Mouse (Mus musculus) hindbrain, embryonic 11.5 days (tissue): ENCODE data around the gene Gm10563. TPM values are rescaled to one million over a fixed set of nuclear protein-coding genes. Genes with fewer than 3 reads are reported as not detected.
"Not testable (repeated sequence)": the region's sequence is repeated elsewhere in the genome, so short reads cannot be mapped to it uniquely, and the experiment has no call there.

Experiments used
- ATAC-seq: fragments of 200-750 bp; cut with Nextera tagmentation; 2 replicates; pipeline ENCODE4 v1.8.0; 2017; ENCODE audit warnings: mild to moderate bottlenecking, moderate TSS enrichment, moderate library complexity; ENCODE audit not compliant: low FRiP score
- DNase-seq: peaks from one replicate; pipeline ENCODE4 v3.0.0-alpha.2; 2015; ENCODE audit warnings: low spot score
- H3K27ac ChIP-seq: fragments of 300-500 bp; sonication (generic); 2 replicates; pipeline ENCODE4 v1.5.1; 2014; ENCODE audit warnings: mild to moderate bottlenecking, low read depth, low read length
- H3K27me3 ChIP-seq: fragments of 300-500 bp; sonication (generic); 2 replicates; pipeline ENCODE4 v1.6.1; 2014; ENCODE audit warnings: mild to moderate bottlenecking, low read length, moderate library complexity, mixed read lengths; ENCODE audit not compliant: control insufficient read depth, insufficient read depth
- H3K36me3 ChIP-seq: fragments of 300-500 bp; sonication (generic); 2 replicates; pipeline ENCODE4 v1.6.1; 2014; ENCODE audit warnings: mild to moderate bottlenecking, low read length, moderate library complexity, mixed read lengths; ENCODE audit not compliant: control insufficient read depth, insufficient read depth
- H3K4me1 ChIP-seq: fragments of 300-500 bp; sonication (generic); replicated peaks from 2 replicates; pipeline ENCODE4 v1.6.1; 2014; ENCODE audit warnings: low read length, mixed read lengths; ENCODE audit not compliant: control insufficient read depth, insufficient read depth
- H3K4me2 ChIP-seq: fragments of 300-500 bp; sonication (generic); replicated peaks from 2 replicates; pipeline ENCODE4 v1.6.1; 2014; ENCODE audit warnings: mild to moderate bottlenecking, low read depth, low read length
- H3K4me3 ChIP-seq: fragments of 300-500 bp; sonication (generic); 2 replicates; pipeline ENCODE4 v1.5.1; 2014; ENCODE audit warnings: low read depth, low read length
- H3K9ac ChIP-seq: fragments of 300-500 bp; sonication (generic); 2 replicates; pipeline ENCODE4 v1.6.1; 2014; ENCODE audit warnings: low read depth, low read length
- H3K9me3 ChIP-seq: fragments of 300-500 bp; sonication (generic); 2 replicates; pipeline ENCODE4 v1.6.1; 2016; ENCODE audit warnings: low read length; ENCODE audit not compliant: control insufficient read depth
- WGBS: fragments of 180-500 bp; shearing (Covaris S2); extraction: QIAGEN DNeasy Blood & Tissue Kit; methylation state at CpG from one replicate; pipeline ENCODE4 v1.1.7; 2014; 5-methylcytosine and 5-hydroxymethylcytosine counted together
- polyA plus RNA-seq: library from polyadenylated mRNA; unstranded; fragments of >200 nt; fragmentation: Nextera tagmentation; extraction: Ambion mirVana; gene quantifications from 2 replicates; pipeline ENCODE4 v1.2.1, GENCODE M21; 2014

The Gm10563 gene
- polyA plus RNA-seq, 1 experiment from 2014 or later, result not detected

DNA sequence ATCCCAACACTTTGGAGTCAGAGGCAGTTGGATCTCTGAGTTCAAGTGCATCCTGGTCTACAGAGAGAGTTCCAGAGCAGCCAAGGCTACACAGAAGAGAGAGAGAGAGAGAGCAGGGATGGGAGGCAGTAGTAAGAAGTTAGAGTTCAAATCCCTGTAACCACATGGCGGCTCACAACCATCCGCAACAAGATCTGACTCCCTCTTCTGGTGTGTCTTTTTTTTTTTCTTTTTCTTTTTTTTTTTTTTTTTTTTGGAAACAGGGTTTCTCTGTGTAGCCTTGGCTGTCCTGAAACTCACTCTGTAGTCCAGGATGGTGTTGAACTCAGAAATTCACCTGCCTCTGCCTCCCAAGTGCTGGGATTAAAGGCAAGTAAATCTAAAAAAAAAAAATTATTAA lies 26.9 kb upstream of the Gm10563 start:
- Histone ChIP-seq H3K4me2 (no peak overlapping the region), H3K9me3 (no peaks in the 10 kb centered on the region), H3K36me3 (no peaks in the 10 kb centered on the region), H3K27ac (no peak overlapping the region), H3K9ac (no peak overlapping the region), H3K4me3 (no peak overlapping the region), H3K4me1 (no peaks in the 10 kb centered on the region; the same call in 1 of the 2 replicates), H3K27me3 (no peaks in the 10 kb centered on the region)
- ATAC-seq (no peak), DNase-seq (no peak)
- WGBS, result 59% methylated on average over 2 of the region's 2 CpGs

DNA sequence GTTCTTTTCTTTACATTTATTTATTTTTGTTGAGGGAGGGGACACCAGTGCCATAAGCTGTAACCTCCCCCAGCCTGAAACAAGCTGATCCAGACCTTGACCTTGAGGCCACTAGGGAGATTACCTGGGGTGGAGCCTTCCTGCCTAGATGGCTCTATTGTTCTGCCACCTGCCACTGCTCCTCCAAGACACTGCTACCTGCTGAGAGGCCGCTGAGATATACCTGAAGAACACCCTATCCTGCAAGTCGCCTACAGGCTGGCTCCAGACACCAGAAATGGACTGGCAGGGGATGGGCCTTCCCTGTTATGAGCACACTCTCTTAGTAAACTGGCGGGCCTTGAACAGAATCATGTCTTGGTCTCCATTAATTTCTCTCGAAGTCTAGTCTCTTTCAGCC lies 25.0 kb upstream of the Gm10563 start:
- 59% methylated on average over 4 of the region's 4 CpGs for WGBS
- not testable (repeated sequence) for H3K27ac ChIP-seq, H3K9me3 ChIP-seq, DNase-seq, H3K4me3 ChIP-seq, ATAC-seq, H3K9ac ChIP-seq, H3K4me2 ChIP-seq, H3K36me3 ChIP-seq, H3K27me3 ChIP-seq, H3K4me1 ChIP-seq

DNA sequence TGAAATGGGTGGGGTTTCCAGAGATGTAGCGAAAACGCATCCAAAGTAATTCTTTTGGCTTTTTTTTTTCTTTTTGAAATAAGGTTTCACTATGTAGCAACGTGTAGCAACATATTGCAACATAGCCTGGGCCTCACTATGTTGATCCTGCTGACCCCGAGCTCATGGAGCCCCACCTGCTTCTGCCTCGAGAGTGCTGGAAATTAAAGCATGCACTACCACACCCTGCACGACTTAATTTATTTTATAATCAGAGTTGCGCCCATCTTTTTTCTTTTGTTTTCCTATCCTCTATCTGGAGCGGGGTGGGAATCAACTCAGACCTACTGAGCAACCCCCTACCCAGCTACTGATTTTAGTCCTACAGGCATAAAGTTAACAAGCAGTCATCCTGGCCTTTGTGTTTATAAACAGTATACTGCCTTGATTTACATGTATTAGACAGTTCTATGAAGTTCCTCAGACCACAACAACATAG lies 24.4 kb upstream of the Gm10563 start:
- DNase-seq (no peak), ATAC-seq (peak; percentile 63)
- WGBS, result 1% methylated on average over 8 of the region's 8 CpGs
- H3K4me3 ChIP-seq, result peak overlapping the region; percentile 81
- no peak overlapping the region for H3K9ac ChIP-seq
- H3K36me3 ChIP-seq, result no peaks in the 10 kb centered on the region
- H3K4me2 ChIP-seq, result peak overlapping the region; percentile 91
- no peaks in the 10 kb centered on the region for H3K27me3 ChIP-seq
- no peak overlapping the region for H3K27ac ChIP-seq
- no peaks in the 10 kb centered on the region; the same call in 1 of the 2 replicates for H3K4me1 ChIP-seq
- H3K9me3 ChIP-seq, result no peaks in the 10 kb centered on the region

DNA sequence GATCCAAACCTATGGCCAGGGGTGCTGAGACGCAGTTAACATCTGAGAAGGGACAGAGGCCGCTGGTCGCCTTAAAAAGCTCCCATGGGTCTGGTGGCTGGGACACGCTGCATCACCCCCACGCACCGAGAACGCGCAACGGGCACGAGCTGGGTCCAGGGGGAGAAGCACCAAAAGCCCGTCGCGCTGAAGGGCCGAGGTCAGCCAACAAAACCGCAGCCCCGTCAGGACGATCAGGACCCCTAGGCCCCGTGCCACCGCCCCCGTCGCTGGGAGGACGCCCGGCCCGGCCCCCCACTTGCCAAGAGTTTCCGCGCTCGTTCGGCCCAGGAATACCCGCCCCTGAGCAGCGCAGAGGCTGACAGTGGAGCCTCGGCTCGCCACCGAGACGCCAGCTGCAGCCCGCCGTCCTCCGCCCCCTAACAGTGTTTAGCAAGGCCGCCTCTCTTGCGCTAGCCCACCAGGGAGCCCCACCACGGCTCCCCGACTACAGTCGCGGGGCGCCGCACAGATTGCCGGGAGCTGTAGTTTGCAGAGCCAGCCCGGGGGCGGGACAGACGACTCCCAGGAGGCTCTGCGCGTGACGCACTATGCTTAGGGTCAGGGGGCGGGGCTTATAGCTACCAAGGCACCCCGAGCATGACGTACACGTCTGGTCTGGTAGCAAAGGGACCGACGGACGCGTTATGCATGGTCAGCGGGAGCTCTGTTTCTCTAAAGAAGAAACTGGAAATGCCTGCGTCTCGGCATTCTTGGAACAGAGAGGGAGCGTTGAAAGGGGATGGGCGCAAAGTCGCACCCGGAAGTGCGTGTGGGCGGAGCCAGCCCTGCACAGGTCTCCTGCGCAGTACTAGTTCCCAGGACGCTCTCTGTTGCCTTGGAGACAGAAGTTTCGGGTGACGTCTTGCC lies 23.7 kb upstream of the Gm10563 start, which contains the start of gene Mib2:
Gene Mib2, minus strand, starts transcription at position 510 of the 909 bp plus-strand sequence.
- WGBS, result under 1% methylated on average over 73 of the region's 73 CpGs
- no peaks in the 10 kb centered on the region for H3K27me3 ChIP-seq
- DNase-seq (peak; percentile 99), ATAC-seq (peak; percentile 99)
- peak within 1 kb of the TSS; percentile 81 for H3K4me3 ChIP-seq
- H3K4me1 ChIP-seq, result no peaks in the 10 kb centered on the region; the same call in 1 of the 2 replicates
- no peaks in the 10 kb centered on the region for H3K9me3 ChIP-seq
- H3K27ac ChIP-seq, result peak within 1 kb of the TSS; percentile 65
- peak within 1 kb of the TSS; percentile 79 for H3K9ac ChIP-seq
- peak within 1 kb of the TSS; percentile 91 for H3K4me2 ChIP-seq
- no peaks in the 10 kb centered on the region for H3K36me3 ChIP-seq

DNA sequence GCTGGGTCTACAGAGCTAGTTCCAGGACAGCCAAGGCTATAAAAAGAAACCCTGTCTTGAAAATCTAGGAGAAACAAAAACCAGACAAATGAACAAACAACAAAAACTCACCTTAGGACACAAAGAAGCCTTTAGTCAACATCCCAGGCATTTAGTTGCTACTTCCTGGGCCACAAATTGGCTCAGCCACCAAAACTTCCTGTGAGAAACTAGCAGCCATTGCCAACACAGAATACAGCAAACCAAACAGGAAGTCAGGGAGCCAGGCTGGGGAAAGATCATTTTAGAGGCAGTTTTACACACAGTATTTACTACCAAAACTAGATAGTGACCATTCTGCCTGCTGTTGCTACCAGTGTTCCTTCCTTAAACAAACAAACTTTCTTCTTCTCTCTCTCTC lies 21.7 kb upstream of the Gm10563 start:
- ATAC-seq (no peak), DNase-seq (no peak)
- Histone ChIP-seq H3K36me3 (no peaks in the 10 kb centered on the region), H3K4me3 (no peak overlapping the region), H3K27ac (no peak overlapping the region), H3K9me3 (no peaks in the 10 kb centered on the region), H3K4me1 (no peaks in the 10 kb centered on the region; the same call in 1 of the 2 replicates), H3K9ac (no peak overlapping the region), H3K4me2 (no peak overlapping the region), H3K27me3 (no peaks in the 10 kb centered on the region)

DNA sequence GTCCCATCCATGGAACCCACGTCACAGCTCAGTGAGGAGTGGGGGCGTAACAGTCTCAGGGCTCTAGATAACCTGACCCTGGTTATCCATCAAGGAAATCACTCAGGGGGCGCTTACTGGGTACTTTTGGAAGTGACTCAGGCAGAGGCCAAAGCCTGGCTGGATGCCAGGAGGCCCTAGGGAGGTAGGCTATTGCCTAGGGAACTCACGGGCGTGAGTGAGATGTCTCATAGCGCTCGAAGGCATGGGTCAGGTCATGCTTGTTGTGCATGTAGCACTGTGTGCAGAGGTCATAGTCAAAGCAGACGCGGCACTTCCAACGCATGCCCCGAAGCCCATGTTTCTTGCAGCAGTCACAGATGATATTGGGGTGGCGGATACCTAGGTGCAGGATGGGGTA lies 15.4 kb upstream of the Gm10563 start:
- 91% methylated on average over 12 of the region's 12 CpGs for WGBS
- Histone ChIP-seq H3K4me3 (no peak overlapping the region), H3K27ac (no peak overlapping the region), H3K36me3 (no peaks in the 10 kb centered on the region), H3K27me3 (peaks cover 5% of the 10 kb centered on the region), H3K9ac (no peak overlapping the region), H3K4me1 (no peaks in the 10 kb centered on the region), H3K4me2 (no peak overlapping the region), H3K9me3 (no peaks in the 10 kb centered on the region)
- DNase-seq (no peak), ATAC-seq (no peak)

DNA sequence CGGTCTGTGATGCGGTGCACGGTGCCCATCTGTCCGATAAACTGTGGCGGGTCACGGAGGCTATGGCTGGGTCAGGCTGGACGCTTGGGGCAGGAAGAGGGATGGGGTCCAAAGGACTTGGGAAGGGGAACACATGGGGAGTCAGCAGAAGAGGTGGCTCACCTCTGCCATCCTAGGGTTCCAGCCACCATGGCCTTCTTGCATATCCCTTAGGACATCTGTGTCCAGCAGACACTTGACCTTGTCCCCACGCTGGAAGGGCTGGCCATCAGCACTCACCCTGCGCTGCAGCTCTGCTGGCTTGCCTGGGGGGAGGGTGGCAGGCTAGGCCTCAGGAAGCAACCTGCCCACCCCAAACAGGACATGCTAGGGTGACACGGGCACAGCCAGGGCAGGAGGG lies 13.8 kb upstream of the Gm10563 start:
- DNase-seq, result no peak
- Histone ChIP-seq H3K36me3 (no peaks in the 10 kb centered on the region), H3K9me3 (no peaks in the 10 kb centered on the region), H3K4me1 (peaks cover 9% of the 10 kb centered on the region), H3K9ac (no peak overlapping the region), H3K4me2 (no peak overlapping the region), H3K4me3 (no peak overlapping the region), H3K27ac (no peak overlapping the region), H3K27me3 (peaks cover 21% of the 10 kb centered on the region)
- no peak for ATAC-seq
- WGBS, result 94% methylated on average over 10 of the region's 10 CpGs

DNA sequence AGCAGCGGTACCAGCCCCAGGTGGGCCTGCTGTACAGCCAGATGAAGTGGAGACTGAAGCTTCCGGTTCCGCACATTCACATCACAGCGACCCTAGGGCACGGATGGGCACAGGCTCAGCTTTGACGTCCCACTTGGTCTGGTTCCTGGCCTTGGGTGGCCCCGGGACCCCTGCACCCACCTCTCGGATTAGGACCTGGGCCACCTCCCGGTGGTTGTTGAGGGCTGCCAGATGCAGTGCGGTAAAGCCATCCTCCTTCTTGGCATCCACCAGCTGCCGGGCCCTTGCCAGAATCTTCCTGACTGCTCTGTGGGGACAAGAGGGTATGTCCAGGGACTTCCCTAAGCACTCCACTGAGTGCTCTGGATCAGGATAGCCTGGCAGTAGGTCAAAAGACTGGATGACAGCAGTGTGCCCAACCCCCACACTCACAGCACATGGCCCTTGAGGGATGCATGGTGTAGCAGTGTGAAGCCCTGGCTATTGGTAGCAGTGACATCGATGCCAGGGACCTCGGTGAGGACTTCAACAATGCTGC lies 11.1 kb upstream of the Gm10563 start:
- no peaks in the 10 kb centered on the region for H3K36me3 ChIP-seq
- no peak for ATAC-seq
- H3K4me2 ChIP-seq, result no peak overlapping the region
- WGBS, result 92% methylated on average over 13 of the region's 13 CpGs
- peaks cover 47% of the 10 kb centered on the region for H3K27me3 ChIP-seq
- H3K27ac ChIP-seq, result no peak overlapping the region
- no peaks in the 10 kb centered on the region for H3K9me3 ChIP-seq
- peaks cover 14% of the 10 kb centered on the region for H3K4me1 ChIP-seq
- no peak overlapping the region for H3K9ac ChIP-seq
- DNase-seq, result no peak
- H3K4me3 ChIP-seq, result no peak overlapping the region
